Mouse (Mus musculus): ENCODE results near the gene Fyb.

Gene Fyb

DNA sequence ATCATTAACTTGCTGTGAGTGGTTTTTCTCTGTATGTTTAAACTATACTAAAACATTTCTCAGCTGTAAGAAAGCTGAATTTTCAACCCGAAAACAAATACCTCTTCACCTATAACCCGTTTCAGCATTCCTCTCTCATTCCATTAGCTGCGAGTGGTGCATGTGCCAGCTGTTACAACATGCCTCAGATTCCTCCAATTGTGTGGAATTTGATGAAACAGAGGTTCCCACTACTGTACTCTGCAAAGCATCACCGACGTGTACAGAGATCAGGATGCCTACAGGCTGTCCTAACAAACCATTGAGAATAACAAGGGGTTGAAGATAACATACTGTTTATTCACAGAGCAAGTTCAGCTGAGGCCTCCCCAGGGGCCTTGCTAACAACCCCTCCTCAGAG, 143.4 kb downstream of the Fyb start:
- DNase-seq, result no peak

DNA sequence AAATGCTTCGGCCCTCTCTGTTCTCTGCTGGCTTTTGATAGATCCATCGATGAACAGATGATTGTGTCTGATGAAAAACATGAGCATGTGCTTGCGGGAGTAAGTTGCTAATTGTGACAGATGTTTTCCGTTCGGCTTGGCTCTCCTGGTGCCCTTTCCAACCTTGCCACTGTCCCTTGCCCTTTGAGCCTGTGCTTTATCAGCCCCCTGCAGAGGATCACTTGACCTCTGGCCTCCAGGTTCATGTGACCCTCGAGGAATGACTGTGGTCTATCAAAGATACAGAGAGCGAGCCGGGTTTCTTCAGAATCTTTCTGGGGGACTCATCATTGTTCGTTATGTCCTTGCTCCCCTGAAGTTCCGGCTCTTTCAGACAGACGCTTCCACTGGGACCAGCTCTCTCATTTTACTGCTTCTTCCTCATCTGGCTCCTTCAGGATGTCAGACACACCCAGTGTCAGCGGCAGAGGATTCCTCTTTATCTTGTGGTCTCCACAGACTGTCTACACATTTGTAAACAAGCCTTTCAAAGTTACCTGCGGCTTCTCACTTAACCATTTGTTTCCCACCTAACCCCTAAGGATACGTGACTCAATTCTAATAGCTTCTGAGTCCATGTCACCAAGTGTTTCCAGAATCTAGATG, 146.3 kb downstream of the Fyb start:
- DNase-seq, result no peak

DNA sequence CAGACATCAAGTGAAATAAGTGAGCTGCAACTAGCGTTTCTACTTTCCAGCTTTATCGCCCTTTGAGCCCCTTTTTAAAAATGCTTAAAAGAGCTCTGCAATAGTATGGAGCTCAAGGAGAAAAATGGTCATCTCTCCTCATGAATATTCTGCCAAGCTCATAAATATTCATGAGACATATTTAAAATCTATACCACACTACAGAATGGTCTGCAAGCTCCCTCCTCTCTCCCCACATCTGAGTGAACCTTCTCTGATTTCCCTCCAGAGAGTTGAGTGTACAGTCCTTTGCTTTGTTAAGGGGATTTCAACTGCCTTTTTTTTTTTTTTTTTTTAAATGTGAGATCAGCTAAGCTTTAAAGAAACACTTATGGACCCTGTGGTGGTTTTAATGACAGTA, 155.8 kb downstream of the Fyb start:
- no peak for DNase-seq

DNA sequence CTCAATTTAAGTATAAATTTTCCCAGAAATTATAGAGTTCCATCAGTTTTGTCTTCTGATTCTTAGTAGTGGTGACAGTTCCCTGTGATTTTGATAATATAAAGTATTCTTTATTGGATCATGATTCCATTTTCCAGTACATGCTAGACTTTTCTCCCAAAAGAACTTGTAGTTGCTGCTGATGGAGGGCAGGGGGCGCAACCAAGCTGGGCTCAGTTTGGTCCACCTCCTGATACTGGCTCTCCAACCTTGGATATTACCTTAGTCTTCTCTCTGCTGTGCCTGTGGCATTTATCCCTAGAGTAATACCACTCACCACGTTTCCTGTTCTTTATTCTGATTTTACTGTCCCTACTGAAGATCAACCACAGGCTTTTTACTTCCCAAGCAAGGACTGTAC, 179.5 kb downstream of the Fyb start:
- no peak for DNase-seq

DNA sequence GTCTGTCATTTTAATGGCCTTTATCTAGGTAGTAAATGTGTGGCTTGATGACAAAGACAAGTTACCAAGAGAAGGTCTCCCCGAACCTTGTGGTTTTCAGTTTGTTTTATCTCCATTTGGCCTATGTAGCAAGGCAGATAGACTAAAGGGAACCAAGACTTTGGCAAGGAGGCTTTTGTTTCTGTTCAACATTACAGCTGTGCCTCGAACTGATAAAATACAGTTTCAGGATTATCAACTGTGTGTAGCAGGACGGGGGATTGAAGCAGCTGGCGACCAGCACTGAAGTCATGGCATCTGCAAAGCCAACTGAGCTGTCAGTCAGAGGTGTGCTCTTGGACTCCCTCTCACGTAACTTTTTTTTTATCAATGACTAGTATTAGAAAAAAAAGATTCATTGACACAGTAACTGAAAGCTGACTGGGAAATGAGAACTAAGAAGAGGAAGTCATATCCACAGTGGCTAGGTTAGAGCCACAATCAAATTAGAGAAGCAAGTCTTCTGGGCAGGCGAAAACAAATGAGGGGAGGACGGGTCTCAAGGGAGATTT, 182.8 kb downstream of the Fyb start:
- DNase-seq, result no peak

DNA sequence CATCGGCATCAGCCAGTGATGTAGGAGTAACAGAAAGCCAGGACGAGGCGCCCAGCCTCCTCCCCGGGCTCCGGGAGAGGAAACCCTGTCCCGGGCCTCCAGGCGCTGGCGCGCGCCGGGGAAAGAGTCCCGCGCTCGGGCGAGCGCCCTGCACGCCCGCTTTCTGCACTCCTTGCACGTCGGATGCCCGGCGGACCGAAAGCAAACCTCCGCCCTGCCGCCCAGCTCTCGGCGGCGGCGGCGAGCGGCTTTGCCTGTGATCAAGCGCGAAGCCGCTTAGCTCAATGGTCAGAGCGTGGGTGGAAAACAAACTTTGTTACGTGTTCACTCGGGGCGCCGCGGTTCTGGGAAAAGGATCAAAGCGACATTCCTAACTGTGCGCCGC, 184.9 kb downstream of the Fyb start:
- peak; percentile 87 for DNase-seq

DNA sequence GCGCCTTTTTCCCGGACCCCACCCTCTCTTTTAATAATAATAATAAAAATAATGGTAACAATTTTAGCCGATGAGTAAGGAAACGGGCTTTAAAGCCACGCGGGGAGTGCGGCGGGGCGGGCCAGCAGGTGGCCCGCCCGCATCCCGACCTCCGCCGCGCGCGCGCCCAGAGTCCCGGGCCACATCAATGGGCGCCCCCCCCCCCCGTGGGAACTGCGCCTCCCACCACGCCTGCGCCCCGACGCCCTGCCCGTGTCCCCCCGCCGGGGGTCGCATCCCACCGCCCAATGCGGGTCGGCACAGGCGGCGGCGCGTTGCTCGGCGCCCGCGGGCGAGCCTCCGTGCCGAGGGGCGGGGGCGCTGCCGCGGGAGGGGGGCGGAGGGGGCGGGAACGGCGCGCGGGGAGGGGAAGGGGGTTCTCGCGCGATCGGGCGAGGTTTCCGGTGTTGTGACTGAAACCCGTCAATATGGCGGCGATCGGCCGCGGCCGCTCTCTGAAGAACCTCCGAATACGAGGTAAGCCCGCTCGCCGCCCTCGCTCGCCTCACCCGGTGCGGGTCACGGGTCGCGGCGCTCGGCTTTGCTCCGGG, 185.4 kb downstream of the Fyb start, which contains the start of gene Rictor:
Rictor (plus strand) TSS at position 444 of the 590 bp plus-strand sequence.
- peak; percentile 91 for DNase-seq

DNA sequence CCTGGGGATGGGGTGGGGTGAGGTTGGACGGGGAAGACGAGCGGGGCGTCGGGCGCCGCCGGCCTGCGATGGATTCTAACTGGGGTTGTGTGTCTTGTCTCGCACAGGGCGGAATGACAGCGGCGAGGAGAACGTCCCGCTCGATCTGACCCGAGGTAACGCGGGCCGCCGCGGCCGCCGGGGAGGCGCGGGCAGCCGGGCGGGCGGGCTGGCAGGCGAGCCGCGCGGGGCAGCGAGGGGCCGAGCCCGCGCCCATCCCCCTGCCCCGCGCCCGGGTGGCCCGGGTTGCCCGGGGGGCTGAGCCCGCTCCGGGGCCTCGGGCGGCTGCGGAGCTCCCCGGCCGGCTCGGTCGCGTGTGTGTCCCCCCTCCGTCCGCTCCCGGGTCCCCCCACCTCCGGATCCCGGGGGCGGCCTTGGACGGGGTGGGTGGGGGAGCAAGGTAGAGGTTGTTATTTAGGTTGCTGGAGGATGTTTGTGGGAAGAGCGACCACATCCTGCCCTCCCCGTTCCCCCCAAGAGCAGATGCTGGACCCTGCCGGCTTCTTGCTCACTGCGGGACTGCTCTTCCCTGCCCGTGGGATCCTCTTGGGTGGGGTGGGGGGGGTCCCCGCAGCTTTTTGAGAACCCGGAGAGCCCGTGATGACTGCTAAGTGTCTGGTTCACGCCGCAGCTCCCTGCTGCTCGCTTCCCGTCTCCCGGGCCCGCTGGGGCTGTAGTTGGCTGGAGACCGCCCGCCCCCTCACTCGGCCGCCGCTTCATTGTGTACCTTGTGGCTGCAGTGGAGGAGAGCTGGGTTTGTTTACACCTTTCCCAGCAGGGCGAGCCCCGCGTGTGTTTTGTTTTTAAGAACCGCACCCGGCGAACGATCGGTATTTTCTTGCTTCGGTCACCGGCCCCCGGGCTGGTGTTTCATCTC, 186.1 kb downstream of the Fyb start:
- DNase-seq, result peak; percentile 34

DNA sequence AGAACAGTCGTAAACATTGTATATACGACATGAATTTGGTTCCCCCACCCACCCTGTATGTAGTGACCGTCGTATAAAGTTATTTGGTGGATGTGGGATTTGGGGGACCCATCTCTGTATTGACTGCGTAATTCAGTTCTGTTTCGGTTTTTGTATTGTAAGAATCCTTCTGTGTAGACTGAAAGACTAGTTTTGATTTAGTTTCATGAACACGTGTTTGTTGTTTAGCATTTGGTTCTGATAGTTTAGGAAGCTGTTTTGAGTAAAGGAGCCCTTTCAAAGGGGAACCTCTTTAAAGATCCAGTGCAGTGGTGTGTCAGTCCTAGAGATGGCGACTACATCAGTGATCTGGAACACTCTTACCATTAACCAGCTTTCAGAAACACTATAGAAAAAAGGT, 187.0 kb downstream of the Fyb start:
- no peak for DNase-seq

DNA sequence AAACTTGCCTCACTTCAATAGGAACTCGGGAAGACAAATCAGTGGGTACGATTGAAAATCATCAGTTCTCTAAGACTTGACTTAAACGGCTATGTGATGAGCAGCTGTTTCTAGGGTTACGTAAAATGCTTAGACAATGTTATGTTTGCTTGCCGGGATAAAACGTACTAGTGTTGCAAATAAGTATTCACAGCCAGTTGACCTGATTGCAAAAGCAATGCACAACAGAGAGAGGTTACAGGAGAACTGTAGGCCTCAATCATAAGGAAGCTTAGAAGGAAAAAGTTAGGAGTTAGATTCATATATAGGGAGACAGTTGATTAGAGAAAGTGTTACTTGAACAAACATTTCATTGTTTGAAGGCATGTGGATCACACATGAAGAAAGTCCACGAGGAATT, 187.7 kb downstream of the Fyb start:
- DNase-seq, result no peak

DNA sequence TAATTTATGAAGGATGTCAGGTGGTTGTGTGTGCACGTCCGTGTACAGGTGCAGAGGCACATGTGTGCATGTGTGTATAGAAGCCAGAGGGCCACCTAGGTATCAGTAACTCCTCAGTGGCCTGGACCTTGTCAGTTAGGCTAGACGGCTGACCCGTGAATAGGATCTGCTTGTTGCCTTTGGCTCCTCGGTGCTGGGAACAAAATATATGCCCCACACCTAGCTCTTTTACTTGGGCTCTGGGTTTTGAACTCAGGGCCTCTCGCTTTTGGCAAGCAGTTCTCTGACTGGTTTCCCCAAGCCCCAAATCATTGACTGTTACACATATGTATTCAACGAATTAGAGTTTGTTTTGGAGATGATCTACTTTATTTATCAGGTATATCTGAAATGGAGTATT, 188.6 kb downstream of the Fyb start:
- no peak for DNase-seq

Data from retina, postnatal 1 day (tissue).